Mouse (Mus musculus): ENCODE results near the gene Zfp948. TPM values are rescaled to one million over a fixed set of nuclear protein-coding genes. Genes with fewer than 3 reads are reported as not detected.
A peak's percentile ranks its signal among the peaks of the same experiment; 100 is the strongest.

Zfp948 gene
- polyA plus RNA-seq, 1 experiment from 2014 or later, result 23.1 TPM

GRCm38 (mm10) chr17:21535096-21536001 is 31.5 kb upstream of the Zfp948 start, which contains the start of gene Zfp52:
Gene Zfp52 (plus strand): TSS chr17:21535539.
- Histone ChIP-seq H3K4me2 (ENCODE audit: low read depth, low read length) (peak within 1 kb of the TSS; percentile 79), H3K4me1 (ENCODE audit: control insufficient read depth, insufficient read depth, low read length) (peaks cover 7% of the 10 kb centered on the region), H3K4me3 (ENCODE audit: low read depth, low read length) (peak within 1 kb of the TSS; percentile 55), H3K27ac (replicated peaks; ENCODE audit: low read depth, low read length) (peak within 1 kb of the TSS; percentile 62), H3K36me3 (ENCODE audit: control insufficient read depth, insufficient read depth, low read length) (no peaks in the 10 kb centered on the region), H3K9ac (ENCODE audit: low read depth, low read length) (peak within 1 kb of the TSS; percentile 67), H3K27me3 (replicated peaks; ENCODE audit: control insufficient read depth, insufficient read depth, low read length) (no peaks in the 10 kb centered on the region), H3K9me3 (ENCODE audit: control insufficient read depth, low read length) (no peaks in the 10 kb centered on the region)
- ATAC-seq (ENCODE audit: low read depth), result peak; percentile 75
- 4% methylated on average over 21 of the region's 21 CpGs for WGBS
- DNase-seq (ENCODE audit: low spot score), result peak; percentile 73

GRCm38 (mm10) chr17:21536096-21536495 is 30.7 kb upstream of the Zfp948 start:
- H3K9ac ChIP-seq (ENCODE audit: low read depth, low read length), result peak overlapping the region; percentile 67
- ATAC-seq (ENCODE audit: low read depth) (no peak), DNase-seq (ENCODE audit: low spot score) (no peak)
- no peaks in the 10 kb centered on the region for H3K27me3 ChIP-seq (replicated peaks; ENCODE audit: control insufficient read depth, insufficient read depth, low read length)
- H3K4me1 ChIP-seq (ENCODE audit: control insufficient read depth, insufficient read depth, low read length), result peaks cover 7% of the 10 kb centered on the region
- H3K27ac ChIP-seq (replicated peaks; ENCODE audit: low read depth, low read length), result no peak overlapping the region
- H3K36me3 ChIP-seq (ENCODE audit: control insufficient read depth, insufficient read depth, low read length), result no peaks in the 10 kb centered on the region
- H3K9me3 ChIP-seq (ENCODE audit: control insufficient read depth, low read length), result no peaks in the 10 kb centered on the region
- H3K4me3 ChIP-seq (ENCODE audit: low read depth, low read length), result peak overlapping the region; percentile 55
- peak overlapping the region; percentile 79 for H3K4me2 ChIP-seq (ENCODE audit: low read depth, low read length)
- WGBS, result 37% methylated on average over 7 of the region's 7 CpGs

- Histone ChIP-seq H3K27ac (replicated peaks; ENCODE audit: low read depth, low read length) (no peak overlapping the region), H3K9ac (ENCODE audit: low read depth, low read length) (no peak overlapping the region), H3K4me1 (ENCODE audit: control insufficient read depth, insufficient read depth, low read length) (peaks cover 1% of the 10 kb centered on the region), H3K36me3 (ENCODE audit: control insufficient read depth, insufficient read depth, low read length) (no peaks in the 10 kb centered on the region), H3K4me3 (ENCODE audit: low read depth, low read length) (no peak overlapping the region; the same call in 1 of the 2 replicates), H3K4me2 (ENCODE audit: low read depth, low read length) (peak overlapping the region; percentile 79; the same call in 1 of the 2 replicates), H3K27me3 (replicated peaks; ENCODE audit: control insufficient read depth, insufficient read depth, low read length) (no peaks in the 10 kb centered on the region), H3K9me3 (ENCODE audit: control insufficient read depth, low read length) (no peaks in the 10 kb centered on the region)
- 58% methylated on average over 2 of the region's 2 CpGs for WGBS
- no peak for DNase-seq (ENCODE audit: low spot score)
- ATAC-seq (ENCODE audit: low read depth), result no peak
Measured at GRCm38 (mm10) chr17:21536676-21537075, 30.1 kb upstream of the Zfp948 start.

- WGBS, result 82% methylated on average over 2 of the region's 2 CpGs
- no peak overlapping the region for H3K9ac ChIP-seq (ENCODE audit: low read depth, low read length)
- no peak overlapping the region for H3K4me2 ChIP-seq (ENCODE audit: low read depth, low read length)
- peaks cover 25% of the 10 kb centered on the region for H3K36me3 ChIP-seq (ENCODE audit: control insufficient read depth, insufficient read depth, low read length)
- H3K4me1 ChIP-seq (ENCODE audit: control insufficient read depth, insufficient read depth, low read length), result no peaks in the 10 kb centered on the region
- H3K27ac ChIP-seq (replicated peaks; ENCODE audit: low read depth, low read length), result no peak overlapping the region
- DNase-seq (ENCODE audit: low spot score), result no peak
- no peak for ATAC-seq (ENCODE audit: low read depth)
- no peak overlapping the region for H3K4me3 ChIP-seq (ENCODE audit: low read depth, low read length)
- no peaks in the 10 kb centered on the region for H3K9me3 ChIP-seq (ENCODE audit: control insufficient read depth, low read length)
- no peaks in the 10 kb centered on the region for H3K27me3 ChIP-seq (replicated peaks; ENCODE audit: control insufficient read depth, insufficient read depth, low read length)
Measured at GRCm38 (mm10) chr17:21557831-21558230, 9.0 kb upstream of the Zfp948 start.

- WGBS, result 1% methylated on average over 5 of the region's 5 CpGs
- Histone ChIP-seq H3K9me3 (ENCODE audit: control insufficient read depth, low read length) (no peaks in the 10 kb centered on the region), H3K36me3 (ENCODE audit: control insufficient read depth, insufficient read depth, low read length) (peaks cover 7% of the 10 kb centered on the region), H3K4me3 (ENCODE audit: low read depth, low read length) (peak overlapping the region; percentile 75), H3K4me2 (ENCODE audit: low read depth, low read length) (peak overlapping the region; percentile 66), H3K27me3 (replicated peaks; ENCODE audit: control insufficient read depth, insufficient read depth, low read length) (no peaks in the 10 kb centered on the region), H3K27ac (replicated peaks; ENCODE audit: low read depth, low read length) (peak overlapping the region; percentile 91), H3K9ac (ENCODE audit: low read depth, low read length) (peak overlapping the region; percentile 79), H3K4me1 (ENCODE audit: control insufficient read depth, insufficient read depth, low read length) (peaks cover 8% of the 10 kb centered on the region)
- ATAC-seq (ENCODE audit: low read depth) (peak; percentile 85), DNase-seq (ENCODE audit: low spot score) (peak; percentile 89)
Measured at GRCm38 (mm10) chr17:21566220-21566619, 588 bp upstream of the Zfp948 start.

- peak; percentile 41 for DNase-seq (ENCODE audit: low spot score)
- ATAC-seq (ENCODE audit: low read depth), result no peak
- Histone ChIP-seq H3K27me3 (replicated peaks; ENCODE audit: control insufficient read depth, insufficient read depth, low read length) (no peaks in the 10 kb centered on the region), H3K36me3 (ENCODE audit: control insufficient read depth, insufficient read depth, low read length) (0 out of 2 replicates have a peak, but pooled peaks cover 3% of the 10 kb centered on the region), H3K27ac (replicated peaks; ENCODE audit: low read depth, low read length) (0 out of 2 replicates have a peak overlapping the region, but pooled peaks have one; percentile 91), H3K9ac (ENCODE audit: low read depth, low read length) (peak overlapping the region; percentile 38), H3K4me3 (ENCODE audit: low read depth, low read length) (peak overlapping the region; percentile 75), H3K9me3 (ENCODE audit: control insufficient read depth, low read length) (no peaks in the 10 kb centered on the region), H3K4me2 (ENCODE audit: low read depth, low read length) (peak overlapping the region; percentile 66), H3K4me1 (ENCODE audit: control insufficient read depth, insufficient read depth, low read length) (peaks cover 8% of the 10 kb centered on the region)
- 16% methylated on average over 1 of the region's 1 CpGs for WGBS
Measured at GRCm38 (mm10) chr17:21567696-21568095, 888 bp downstream of the Zfp948 start.

GRCm38 (mm10) chr17:21579080-21579479 is 12.3 kb downstream of the Zfp948 start:
- H3K27me3 ChIP-seq (replicated peaks; ENCODE audit: control insufficient read depth, insufficient read depth, low read length), result no peaks in the 10 kb centered on the region
- peaks cover 47% of the 10 kb centered on the region for H3K36me3 ChIP-seq (ENCODE audit: control insufficient read depth, insufficient read depth, low read length)
- H3K4me3 ChIP-seq (ENCODE audit: low read depth, low read length), result no peak overlapping the region
- no peak overlapping the region for H3K4me2 ChIP-seq (ENCODE audit: low read depth, low read length)
- no peak for DNase-seq (ENCODE audit: low spot score)
- no peak overlapping the region for H3K27ac ChIP-seq (replicated peaks; ENCODE audit: low read depth, low read length)
- no peaks in the 10 kb centered on the region for H3K9me3 ChIP-seq (ENCODE audit: control insufficient read depth, low read length)
- no peaks in the 10 kb centered on the region for H3K4me1 ChIP-seq (ENCODE audit: control insufficient read depth, insufficient read depth, low read length)
- no peak for ATAC-seq (ENCODE audit: low read depth)
- no peak overlapping the region for H3K9ac ChIP-seq (ENCODE audit: low read depth, low read length)
- WGBS, result 67% methylated on average over 1 of the region's 1 CpGs

GRCm38 (mm10) chr17:21579493-21580175 is 12.8 kb downstream of the Zfp948 start:
- no peak overlapping the region for H3K4me2 ChIP-seq (ENCODE audit: low read depth, low read length)
- no peak overlapping the region for H3K9ac ChIP-seq (ENCODE audit: low read depth, low read length)
- H3K27ac ChIP-seq (replicated peaks; ENCODE audit: low read depth, low read length), result no peak overlapping the region
- H3K27me3 ChIP-seq (replicated peaks; ENCODE audit: control insufficient read depth, insufficient read depth, low read length), result no peaks in the 10 kb centered on the region
- no peaks in the 10 kb centered on the region for H3K4me1 ChIP-seq (ENCODE audit: control insufficient read depth, insufficient read depth, low read length)
- H3K9me3 ChIP-seq (ENCODE audit: control insufficient read depth, low read length), result no peaks in the 10 kb centered on the region
- peaks cover 52% of the 10 kb centered on the region for H3K36me3 ChIP-seq (ENCODE audit: control insufficient read depth, insufficient read depth, low read length)
- no peak overlapping the region for H3K4me3 ChIP-seq (ENCODE audit: low read depth, low read length)
- ATAC-seq (ENCODE audit: low read depth) (peak; percentile 77), DNase-seq (ENCODE audit: low spot score) (peak; percentile 81)
- WGBS, result 24% methylated on average over 5 of the region's 5 CpGs
